Mouse (Mus musculus): Measurements from ENCODE around the gene Ppp1r12b. TPM values are rescaled to one million over a fixed set of nuclear protein-coding genes. Genes with fewer than 3 reads are reported as not detected.

The Ppp1r12b gene
- polyA plus RNA-seq, 3 experiments from 2014 or later: 2.1 to 4.0 (median 3.2) TPM

DNA sequence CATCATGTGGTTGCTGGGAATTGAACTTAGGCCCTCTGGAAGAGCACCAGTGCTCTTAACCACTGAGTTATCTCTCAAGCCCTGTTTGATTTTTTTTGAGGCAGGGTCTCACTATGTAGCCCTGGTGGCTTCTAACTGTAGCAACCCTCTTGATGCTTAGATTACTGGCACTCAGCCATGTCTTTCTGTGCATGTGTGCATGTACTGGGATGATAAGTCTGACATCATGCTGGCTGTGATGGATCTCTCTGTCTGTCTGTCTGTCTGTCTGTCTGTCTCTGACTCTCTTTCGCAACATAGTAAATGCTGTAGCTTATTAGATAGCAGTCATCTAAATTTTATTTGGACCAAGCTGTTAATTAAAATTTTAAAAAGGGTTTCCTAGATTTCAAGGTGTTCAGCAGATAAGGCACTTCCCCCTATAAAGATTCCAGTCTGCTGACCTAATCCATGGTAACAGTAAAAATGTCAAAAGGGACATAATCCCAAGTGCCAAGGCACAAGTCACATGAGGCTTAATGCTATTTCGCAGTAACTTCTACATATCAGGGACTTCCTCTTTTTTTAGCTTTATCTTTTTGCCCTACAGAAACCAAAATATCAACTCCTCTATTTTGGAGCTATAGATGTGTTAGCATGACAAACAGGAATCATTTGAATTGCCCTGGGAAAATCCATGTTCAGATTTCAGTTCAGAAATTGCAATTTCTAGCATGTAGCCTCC is 164.9 kb downstream of the Ppp1r12b start:
- no peak for ATAC-seq

DNA sequence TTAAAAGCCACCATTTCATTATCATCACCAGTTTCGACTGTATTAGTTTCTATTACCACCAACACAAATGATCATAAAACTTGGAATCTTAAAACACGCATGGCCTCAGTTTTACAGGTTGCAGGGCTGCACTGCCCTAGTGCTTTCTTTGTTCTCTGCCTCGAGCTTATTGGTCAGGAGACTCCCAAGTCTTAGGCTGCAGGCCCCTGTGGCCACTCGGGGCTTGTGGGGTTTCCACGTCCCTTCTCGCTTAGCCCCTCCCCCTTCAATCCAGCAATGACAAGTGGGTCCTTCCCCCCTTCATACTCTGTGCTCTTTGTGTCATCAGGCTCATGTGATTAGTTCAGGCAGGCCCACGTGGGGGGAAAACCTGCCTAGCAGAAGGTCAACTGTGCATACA is 167.6 kb downstream of the Ppp1r12b start:
- no peak for ATAC-seq

DNA sequence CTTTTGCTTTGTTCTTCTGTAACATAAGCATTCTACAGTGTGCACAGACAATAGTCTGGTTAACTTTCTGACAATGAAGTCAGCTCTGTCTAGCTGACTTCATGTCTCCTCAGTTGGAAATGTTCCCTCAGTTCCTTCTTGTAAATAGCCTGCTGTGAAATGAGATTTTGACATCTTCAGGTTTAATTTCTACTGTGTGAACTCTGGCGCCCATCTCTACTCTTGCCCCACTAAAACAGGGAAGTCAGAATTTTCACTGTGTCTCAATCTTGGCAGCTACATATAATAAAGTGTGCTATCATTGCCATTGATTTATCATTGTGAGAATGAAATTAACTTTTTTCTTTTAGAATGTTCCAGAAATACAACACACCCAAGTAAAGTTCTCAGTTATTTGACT is 170.8 kb downstream of the Ppp1r12b start:
- ATAC-seq: no peak

DNA sequence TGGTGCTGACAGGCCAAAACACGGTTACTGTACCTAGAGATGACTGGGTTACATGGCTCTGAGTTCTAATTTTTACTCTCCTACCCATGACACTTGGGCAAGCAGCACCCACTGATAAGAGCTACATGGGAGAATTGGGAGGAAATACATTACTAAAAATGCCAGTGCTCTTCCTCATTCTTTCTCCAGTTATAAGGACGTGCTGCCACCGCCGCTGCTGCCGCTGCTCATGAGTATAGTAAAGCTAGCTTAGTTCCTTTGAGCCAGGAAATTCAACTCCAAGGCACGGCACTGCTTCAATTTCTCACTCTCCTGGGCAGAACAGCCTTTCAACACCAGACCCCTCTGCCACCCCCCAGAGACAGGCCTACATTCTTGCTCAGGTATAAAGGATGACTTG is 171.3 kb downstream of the Ppp1r12b start:
- ATAC-seq: no peak

DNA sequence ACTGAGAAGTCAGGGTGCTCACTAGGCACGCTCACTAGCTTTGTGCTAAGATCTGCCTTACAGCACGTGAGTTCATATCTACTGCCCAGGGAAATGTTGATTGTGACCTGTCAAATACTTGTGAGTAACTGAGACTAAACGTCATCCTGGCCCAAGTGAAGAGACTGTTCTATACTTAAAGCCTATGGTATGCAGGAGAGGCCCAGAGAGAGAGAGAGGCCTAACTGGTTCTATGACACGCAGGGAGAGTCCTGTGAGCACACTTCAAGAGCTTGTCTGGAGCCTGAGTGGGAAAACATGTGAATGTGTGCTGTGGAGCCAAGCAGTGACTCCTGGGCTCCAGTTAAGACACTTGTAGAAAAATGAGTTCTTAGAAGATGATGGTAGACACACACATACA is 171.8 kb downstream of the Ppp1r12b start:
- ATAC-seq: no peak

DNA sequence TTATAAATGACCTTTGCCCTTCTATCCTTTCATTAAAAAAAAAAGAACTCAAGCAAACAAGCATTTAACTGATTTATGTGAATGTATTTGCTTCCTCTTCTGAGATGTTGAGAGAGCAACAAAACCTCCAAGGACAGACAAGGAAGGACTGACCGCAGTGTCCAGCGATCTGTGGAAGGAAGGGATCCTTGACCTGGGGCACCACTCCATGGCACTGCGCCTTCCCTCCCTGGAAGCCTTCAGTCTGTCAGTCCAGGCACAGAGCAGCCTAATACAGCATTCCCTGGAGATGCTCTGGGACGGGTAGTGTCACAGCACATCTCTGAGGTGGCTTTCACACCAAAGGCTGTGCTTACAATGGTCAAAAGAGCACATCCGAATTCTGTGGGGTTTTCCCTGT is 172.9 kb downstream of the Ppp1r12b start:
- ATAC-seq: no peak

DNA sequence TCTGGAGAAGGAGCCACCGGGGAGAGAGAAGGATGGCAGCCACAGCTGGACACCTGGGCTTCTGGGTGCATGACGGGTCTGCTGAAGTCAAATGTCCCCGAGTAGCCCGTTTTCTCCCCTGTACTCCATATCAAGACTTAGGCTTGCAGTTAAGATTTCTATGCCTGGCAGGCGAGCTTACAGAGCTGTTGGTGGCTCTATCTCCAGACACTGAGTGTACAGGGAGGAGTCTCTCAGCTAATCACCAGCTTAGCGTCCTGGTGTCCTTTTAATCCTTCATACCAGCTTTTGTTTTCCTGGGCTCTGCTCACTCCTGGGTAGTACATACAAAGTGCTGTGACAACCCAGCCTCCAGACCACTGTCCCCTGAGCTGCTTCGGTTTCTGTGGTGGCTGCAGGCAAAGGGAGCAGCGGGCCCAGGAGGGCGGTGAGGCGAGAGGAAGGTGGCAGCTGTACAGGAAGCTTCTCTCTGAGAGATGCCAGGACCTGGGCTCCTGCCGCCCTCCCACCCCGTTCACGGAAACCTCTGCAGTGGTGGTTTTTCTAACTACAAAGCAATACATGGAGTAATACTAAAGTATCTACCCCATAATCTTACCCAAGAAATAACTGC is 177.7 kb downstream of the Ppp1r12b start:
- no peak for ATAC-seq

DNA sequence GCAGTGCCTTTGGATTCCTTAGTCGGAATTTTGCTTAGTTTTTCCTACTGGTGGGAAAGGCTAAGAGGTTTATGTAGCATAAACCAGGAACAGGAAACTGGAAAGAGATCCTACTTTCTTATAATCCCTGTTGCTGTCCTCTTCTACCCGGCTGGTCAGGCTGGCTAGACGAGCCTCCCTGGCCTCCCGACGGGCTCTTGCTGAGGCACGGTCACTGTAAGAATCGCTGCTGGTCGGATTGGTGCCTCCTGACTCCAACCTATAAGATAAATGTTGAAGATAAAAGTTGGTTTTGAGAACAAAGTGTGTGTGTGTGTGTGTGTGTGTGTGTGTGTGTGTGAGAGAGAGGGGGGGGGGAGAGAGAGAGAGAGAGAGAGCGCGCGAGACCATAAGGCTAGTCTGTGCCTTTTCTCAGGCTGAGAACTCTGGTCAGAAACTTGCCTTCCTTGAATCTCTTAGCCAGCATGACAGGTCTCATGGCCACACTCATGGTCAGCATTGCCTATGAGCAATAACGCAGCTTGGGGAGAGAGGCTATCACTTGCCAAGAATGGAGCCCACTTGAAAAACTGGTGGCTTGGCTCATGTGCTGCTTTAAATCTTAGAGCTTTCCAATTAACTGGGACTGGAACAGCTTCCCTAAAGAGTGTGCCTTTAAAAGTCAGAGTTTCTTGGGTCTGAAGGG is 178.4 kb downstream of the Ppp1r12b start:
- ATAC-seq: no peak

DNA sequence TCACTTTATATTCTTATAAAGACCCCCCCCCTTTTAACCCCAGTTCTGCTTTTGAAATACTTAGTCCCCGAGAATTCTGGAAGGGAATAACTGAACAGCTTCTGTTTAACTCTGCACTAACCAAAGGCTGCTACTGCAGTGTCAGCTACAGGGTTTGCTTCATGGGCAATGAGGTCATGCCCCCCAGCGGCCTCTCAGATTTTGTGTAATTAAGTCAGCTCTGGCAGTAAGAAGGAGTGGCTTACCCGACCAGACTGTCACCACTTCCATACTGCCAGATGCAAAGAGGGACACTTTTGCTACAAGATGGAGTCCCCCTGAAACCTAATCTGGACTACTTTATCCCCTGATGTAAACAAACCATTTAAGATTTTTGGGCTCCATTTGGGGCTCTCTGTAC is 180.1 kb downstream of the Ppp1r12b start:
- no peak for ATAC-seq

DNA sequence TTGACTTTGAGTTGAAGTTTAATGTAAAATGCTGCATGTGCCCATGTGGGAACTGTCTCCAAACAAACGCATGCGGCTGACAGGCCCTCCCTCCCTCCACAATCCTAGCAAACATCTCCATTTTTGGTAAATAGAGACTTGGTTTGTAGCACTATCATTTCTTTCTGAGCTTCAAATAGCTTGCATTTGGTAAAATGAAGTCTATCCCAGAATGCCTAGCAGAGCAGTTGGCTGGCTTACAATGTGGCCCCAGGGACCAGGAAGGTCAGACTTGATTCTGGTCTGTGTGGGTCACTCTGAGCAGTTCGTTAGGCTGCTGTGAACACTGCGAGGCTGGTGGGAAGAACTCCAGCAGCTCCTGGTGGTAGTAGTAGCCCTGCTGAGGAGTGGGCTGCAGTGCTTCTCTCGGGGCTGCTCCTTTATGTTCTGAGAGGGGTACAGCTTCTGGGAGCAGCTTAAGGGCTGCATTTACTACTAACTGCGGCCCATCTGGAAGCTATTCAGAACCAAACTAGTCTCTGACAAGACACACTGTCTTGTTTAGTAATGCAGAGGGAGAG is 180.9 kb downstream of the Ppp1r12b start:
- ATAC-seq: no peak

DNA sequence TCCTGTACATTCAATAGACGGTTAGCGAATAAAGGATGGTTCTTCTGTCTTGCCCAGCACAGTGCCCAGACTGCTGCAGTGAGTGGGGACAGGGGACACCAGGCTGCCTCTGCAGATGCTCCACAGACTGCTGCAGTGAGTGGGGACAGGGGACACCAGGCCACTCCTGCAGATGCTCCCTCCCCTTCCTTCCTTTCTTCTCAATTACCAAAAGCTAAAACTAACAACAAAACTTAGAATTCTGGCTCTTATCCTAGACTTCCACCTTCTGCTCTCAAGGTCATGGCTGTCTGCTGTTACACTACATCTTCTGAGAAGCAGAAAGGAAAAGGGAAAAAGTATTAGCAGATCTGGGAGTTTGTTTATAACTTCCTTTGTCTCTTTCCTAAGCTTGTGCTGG is 181.5 kb downstream of the Ppp1r12b start:
- no peak for ATAC-seq

DNA sequence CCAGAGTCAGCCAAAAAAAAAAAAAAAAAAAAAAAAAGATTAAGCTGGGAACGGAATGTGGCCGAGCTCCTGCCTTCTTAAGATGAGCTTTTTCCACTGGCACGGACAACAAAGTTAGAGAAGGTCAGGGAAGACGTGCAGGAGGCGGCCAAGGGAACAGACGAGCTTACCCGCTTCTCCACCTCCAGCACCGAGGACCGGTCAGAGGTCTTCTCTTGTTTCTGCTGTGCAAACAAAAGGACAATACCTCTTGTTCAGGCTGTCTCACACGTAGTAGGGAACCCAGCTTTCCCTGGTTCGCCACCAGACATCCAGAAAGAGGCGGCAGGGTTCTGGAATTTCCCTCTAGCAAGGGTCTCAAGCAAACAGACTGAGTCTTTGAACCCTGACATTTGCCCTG is 182.5 kb downstream of the Ppp1r12b start:
- ATAC-seq: no peak

DNA sequence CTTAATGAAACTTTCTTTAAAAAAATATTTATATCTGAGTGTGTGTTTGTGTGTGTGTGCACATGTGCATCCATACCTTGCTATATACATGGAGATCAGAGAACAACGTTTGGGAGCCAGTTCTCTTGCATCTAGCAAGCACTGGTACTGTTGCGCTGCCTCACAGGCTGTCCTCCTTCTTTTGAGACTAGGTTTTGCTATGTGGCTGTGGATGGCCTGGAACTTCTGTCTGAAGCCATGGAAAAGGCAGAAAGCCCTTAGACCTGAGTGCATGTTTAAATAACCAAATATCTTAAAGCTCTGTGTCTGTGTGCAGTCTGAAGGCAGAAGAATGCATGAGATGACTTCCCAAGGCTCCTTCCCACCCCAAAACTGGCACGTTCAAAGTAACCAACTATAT is 182.9 kb downstream of the Ppp1r12b start:
- ATAC-seq: no peak

DNA sequence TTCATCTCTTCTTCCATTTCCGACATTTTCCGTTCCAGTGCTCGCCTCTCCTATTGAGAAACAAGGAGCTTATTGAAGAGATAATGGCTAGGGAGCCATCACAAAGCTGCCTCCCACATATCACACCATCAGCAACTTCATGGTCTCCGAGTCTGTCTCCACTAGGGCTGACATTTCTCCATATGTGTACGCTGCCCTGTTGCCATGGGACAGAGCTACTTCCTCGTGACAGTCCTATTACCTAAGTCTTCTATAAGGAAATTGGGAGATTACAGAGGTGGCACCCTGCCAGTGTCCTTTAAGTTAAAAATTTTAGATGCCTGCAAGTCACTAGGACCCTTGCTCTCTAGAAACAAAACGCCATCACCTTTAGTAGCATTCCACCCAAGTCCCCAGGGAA is 183.7 kb downstream of the Ppp1r12b start:
- ATAC-seq: no peak

DNA sequence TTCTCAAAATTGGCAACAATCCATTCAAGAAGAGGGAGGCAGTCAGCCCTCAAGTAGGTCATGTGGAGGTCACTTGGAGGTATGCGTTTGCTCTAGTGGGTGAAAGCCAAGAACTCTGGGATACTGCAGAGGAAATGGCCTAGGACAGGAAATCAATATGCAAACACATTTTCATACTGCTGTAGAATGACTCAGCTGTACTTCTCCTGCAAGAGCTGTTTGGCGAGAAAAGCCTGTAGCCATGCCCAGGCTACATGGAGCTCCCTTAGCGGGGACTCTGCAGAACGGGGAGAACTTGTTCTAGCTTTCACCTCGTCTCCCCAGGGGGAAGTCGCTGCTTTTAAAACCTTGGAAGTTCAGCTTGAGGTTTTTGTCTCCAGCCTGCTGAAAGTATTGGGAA is 184.4 kb downstream of the Ppp1r12b start:
- no peak for ATAC-seq

DNA sequence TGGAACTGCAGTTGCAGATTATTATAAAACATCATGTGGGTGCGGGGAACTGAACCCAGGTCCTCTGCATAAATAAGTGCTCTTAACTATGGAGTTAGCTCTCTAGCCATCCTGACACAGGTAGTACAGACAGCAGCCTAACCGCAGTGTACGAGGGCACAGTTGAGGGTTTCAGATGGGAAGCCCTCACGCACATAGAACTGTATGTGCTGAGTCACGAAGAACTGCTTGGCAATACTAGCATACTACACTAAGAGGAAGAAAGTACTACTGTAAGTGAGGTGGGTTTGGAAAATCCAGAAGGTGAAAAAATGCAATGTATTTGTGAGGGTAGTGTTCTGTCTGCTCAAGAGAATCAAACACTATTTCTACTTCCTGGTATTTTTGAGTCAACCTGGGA is 185.4 kb downstream of the Ppp1r12b start:
- ATAC-seq: no peak

DNA sequence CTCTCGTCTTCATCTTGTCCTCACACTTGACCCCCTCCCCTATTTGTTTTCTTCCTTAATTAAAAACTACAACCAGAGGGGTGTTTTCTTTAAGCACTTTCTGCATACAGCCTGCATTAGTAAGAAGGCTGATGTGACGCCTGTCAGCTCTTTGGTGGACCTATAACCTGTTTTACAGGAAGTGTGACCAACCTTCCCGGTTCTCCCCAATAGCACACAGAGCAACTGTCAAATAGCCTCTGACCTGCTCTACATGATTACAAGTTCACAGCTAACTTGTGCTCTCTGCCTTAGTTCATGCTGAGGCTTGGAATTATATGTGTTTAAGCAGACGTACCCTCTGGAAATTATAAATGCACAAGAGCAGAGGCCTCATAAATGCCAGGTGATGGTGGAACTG is 189.3 kb downstream of the Ppp1r12b start:
- no peak for ATAC-seq

DNA sequence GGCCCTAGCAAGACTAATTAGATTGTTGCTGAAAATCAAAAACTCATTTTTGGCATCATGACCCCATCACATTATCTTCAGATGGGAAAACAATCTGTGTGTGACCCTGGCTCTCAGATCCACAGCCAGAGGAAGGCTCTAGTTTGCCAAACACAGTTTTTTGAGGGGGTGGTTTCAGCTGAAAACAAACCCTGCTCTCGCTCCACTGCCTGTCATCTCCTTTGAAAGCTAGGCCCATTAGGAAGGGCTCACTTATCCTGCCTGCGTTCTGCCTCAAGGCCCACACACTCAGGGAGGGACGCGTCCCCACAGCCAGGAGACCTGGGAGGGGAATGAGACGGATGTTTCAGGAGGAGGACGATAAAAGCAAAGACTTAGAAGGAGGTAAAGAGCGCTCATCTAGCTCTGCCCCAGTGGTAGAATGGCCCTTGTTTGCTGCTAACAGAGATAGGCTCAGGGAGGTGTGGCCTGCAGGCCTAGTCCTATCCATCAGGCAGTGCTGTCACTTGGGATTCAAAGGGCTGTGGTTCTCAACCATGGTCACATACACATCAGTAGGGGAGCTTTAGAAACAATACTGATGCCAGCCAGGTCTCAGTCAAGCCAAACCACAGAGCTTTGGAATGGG is 190.8 kb downstream of the Ppp1r12b start:
- ATAC-seq: no peak

DNA sequence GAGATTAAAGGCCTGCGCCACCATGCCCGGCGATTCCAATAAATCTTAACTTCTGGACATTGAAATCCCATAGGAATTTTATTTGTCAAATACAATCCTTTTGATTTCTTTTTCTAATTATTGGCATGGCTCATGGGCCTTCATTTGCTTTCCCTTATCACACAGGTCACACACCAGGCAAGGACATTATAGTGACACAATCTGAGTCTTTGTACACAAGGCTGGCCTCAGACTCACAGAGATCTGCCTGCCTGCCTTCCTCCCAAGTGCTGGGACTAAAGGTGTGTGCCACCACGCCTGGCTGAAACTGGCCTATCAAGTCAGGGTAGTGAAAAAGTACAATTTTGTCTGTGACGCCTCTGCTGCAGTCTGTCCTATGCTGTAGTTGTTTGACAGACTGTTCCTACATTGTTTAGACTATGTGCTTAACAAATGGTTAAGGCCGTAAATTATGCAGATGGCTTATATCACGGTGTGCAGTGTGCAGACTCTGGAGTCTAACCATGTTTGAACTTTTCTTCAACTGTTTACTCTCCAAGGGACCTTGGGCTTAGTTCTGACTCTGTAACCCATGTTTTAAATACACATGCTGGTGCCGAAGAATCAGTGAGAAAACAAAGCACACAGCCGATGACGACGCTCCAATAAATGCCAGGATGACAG is 191.8 kb downstream of the Ppp1r12b start:
- no peak for ATAC-seq

DNA sequence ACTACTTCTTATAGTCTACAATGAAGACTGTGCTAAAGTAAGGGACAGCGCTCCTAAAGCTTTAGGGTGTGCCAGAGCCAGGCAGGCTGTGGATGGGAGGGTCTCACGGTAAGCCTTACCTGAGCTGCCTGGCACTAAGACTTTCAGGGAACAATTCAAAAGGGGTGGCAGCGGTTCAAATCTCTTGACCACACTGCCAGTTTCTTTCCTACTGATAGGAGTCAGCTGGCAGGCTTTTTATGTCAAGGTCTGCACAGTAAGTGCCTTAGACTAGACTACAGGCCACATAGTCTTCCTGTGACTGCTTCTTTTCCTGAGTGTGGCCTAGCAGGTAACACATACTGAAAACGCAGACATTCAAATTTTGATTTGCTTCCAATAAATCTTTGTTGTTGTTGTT is 192.5 kb downstream of the Ppp1r12b start:
- no peak for ATAC-seq

DNA sequence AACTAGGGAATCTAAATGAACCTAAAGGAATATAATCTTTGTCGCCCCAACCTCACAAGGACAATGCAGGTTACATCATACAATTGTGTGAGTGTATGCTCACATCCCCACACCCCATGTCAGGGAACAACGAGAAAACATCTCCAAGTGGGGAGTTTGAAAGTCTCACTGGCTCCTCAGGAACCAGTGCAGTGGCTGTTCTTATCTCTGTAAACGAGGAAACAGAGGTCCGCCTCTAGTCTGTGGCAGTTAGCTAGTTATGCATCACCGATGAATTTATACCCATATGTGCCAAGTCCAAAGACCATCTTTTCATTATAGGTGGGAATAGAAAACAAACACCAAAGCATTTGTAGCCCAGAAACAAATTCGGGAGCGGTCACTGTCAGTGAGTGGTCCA is 194.2 kb downstream of the Ppp1r12b start:
- no peak for ATAC-seq

DNA sequence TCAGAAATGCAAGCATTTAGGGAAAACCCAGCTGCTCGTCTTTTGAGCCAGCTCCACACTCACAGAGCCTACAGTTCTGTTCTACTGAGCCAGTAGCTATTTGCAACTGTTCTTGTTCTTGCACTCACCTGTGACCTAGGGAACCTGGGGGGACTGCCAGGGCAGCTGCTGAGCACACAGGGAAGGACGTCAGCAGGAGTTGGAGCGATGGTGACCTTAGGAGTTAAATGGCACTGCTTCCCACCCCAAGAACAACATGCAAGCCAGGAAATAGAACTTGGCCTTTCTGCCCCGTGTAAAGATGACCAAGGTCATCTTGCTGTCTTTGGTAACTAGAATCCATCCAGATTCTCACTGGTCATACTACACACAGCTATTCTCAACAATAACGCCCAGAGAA is 195.1 kb downstream of the Ppp1r12b start:
- ATAC-seq: no peak

DNA sequence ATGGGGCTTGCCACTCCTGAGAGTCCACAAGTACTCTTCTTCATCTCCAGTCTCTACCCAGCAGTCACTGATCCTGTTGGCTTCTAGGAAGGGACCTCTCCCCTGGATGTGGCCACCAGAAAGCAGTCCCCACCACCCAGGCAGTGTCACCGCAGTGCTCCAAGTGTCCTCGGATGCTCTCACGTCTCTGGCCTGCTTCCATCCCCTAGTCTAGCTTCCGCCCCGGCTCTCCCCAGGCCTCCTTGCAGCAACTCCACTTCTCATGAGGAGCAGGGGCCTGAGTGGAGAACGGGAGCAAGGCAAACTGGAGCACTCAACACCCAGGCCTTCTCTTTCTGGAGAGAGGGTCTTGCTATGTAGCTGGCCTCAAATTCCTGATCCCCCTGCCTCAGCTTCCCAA is 196.6 kb downstream of the Ppp1r12b start:
- ATAC-seq: no peak
